Mouse (Mus musculus) cortical plate, adult 2 months (tissue): ENCODE measurements around the gene Gm10401.

Experiments
- CTCF ChIP-seq: fragments of 200-500 bp; IDR thresholded peaks from 2 replicates; pipeline ENCODE4 v1.5.1; 2011; ENCODE audit warnings: mild to moderate bottlenecking, control low read depth, low read length; ENCODE audit not compliant: insufficient read depth; ENCODE audit errors: extremely low read depth
- POLR2A ChIP-seq: fragments of 200-500 bp; IDR thresholded peaks from 2 replicates; pipeline ENCODE4 v1.6.1; 2011; ENCODE audit warnings: mild to moderate bottlenecking, low read length, control low read depth; ENCODE audit not compliant: insufficient read depth; ENCODE audit errors: extremely low read depth

DNA sequence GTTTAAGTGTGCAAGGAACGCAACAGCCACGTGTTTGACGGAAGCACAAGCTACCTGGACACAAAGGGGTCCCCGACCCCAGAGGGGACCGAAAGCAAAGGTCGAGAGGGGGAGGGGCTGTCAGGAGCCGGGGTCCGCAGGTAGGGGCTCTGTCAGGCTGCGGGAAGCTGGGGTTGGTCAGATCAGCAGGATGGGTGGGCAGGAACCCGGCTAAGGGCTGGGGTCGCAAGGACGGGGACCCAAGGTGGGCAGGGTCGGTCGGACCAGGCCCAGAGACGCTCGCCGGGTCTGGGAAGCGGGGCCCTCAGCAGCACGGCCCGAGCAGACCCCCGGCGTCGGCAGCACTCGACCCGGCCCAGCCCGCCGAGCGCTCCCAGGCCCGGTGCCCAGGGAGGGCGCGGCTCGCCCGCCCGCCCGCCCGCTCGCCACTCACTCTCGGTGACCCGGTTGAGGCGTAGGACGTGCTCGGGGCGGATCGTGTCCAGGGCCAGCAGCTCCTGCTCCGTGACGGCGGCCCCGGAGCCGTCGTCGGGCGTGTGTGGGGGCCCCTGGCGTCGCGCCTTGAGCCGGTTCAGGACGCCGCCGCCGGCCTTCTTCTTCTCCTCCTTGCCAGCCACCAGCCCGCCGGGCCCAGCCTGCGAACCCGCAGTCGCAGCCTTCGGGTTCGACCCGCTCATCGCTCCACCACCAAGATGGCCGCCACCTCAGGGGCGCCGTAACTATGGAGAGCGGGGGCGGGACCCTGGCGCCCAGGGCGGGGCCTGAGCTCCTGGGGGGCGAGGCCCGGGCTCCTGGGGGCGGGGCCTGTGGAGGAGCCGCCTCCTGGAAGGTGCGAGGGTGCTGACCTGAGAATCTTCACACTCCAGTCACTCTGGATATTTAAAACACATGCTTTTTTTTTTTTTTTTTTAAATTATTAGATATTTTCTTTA is 36.4 kb upstream of the Gm10401 start, which contains the start of gene Unc119b:
- TF ChIP-seq CTCF (no peak), POLR2A (0 out of 2 replicates have a peak, but pooled peaks have one; percentile 35)
